In genomic region chr5:120160923-120161658, GRCm38 (mm10) we compare ENCODE assay signal across 13 mouse cellular contexts.
"Had no signal": no experiment of that assay in that cellular context is flagged by ENCODE, and none has a peak within 500 bp of the region (broad histone marks: within the 10 kb centered on the region; RNA-seq: fewer than 3 reads in every experiment).

No protein-coding gene starts in this region.

- ATAC-seq: intestine, embryonic 16.5 days had no signal

- H3K4me3 ChIP-seq: kidney, embryonic 15.5 days; layer of hippocampus, adult 2 months; limb, embryonic 10.5 days; neural tube, embryonic 12.5 days had no signal

- H3K9ac ChIP-seq: kidney, embryonic 15.5 days; lung, embryonic 14.5 days; neural tube, embryonic 12.5 days had no signal

- H3K9me3 ChIP-seq: kidney, embryonic 15.5 days; limb, embryonic 10.5 days; neural tube, embryonic 12.5 days had no signal

- H3K36me3 ChIP-seq: kidney, embryonic 15.5 days; neural tube, embryonic 12.5 days had no signal

- DNase-seq: kidney, adult 2 months; kidney, postnatal 36 days; lung, embryonic 14.5 days; lung, postnatal 10 days; lung, postnatal 4 days; midbrain, embryonic 14.5 days; thymus, adult 18-20 months; thymus, postnatal 14 days had no signal

- H3K27ac ChIP-seq: kidney, embryonic 15.5 days; layer of hippocampus, adult 2 months; limb, embryonic 10.5 days; neural tube, embryonic 12.5 days had no signal

- H3K4me2 ChIP-seq: kidney, embryonic 15.5 days; lung, embryonic 14.5 days; neural tube, embryonic 12.5 days had no signal

- H3K27me3 ChIP-seq: kidney, embryonic 15.5 days; neural tube, embryonic 12.5 days had no signal
